Mouse (Mus musculus): ENCODE results near the gene Hip1r. TPM values are rescaled to one million over a fixed set of nuclear protein-coding genes. Genes with fewer than 3 reads are reported as not detected.
A peak's percentile ranks its signal among the peaks of the same experiment; 100 is the strongest.

Gene Hip1r
- polyA plus RNA-seq, 2 experiments: 7.2 to 7.6 TPM

DNA sequence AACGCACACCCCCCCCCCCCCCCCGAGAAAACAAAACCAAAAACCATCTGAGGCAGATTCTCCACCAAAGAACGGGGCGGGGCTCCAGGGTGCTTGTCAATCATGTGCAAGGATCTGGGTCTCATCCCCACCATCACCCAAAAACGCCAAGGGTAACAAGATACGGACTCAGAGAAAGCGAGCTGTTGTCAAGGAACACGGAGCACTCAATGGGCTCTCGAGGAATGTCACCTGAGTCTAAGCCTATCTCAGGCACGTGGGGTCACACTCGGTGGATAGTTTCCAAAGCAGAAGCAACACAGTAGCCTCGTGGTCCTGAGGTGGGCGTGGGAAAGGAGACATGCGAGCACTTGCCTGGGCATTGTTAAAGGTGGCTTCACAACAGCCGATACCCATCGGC lies 40.3 kb downstream of the Hip1r start:
- no peak overlapping the region for H3K4me2 ChIP-seq (ENCODE audit: low read depth)
- H3K9ac ChIP-seq (replicated peaks): no peak overlapping the region
- 69% methylated on average over 16 of the region's 16 CpGs for WGBS (ENCODE audit: insufficient replicate concordance)
- DNase-seq (ENCODE audit: low read depth in 3 of 3, low spot score in 3 of 3) (no peak), ATAC-seq (ENCODE audit: insufficient read depth) (no peak)
- no peaks in the 10 kb centered on the region for H3K9me3 ChIP-seq (ENCODE audit: control insufficient read depth, low read length)
- H3K36me3 ChIP-seq (replicated peaks; ENCODE audit: control insufficient read depth, insufficient read depth, low read depth): peaks cover 14% of the 10 kb centered on the region
- H3K4me1 ChIP-seq (replicated peaks; ENCODE audit: control insufficient read depth in 2 of 2, insufficient read depth in 2 of 2, low read length in 1 of 2): peaks cover 60 to 77% of the 10 kb centered on the region in 2 experiments
- H3K27ac ChIP-seq: no peak overlapping the region
- TF ChIP-seq CTCF (IDR thresholded peaks at IDR 0.05; ENCODE audit: low read depth) (no peak), EP300 (IDR thresholded peaks at IDR 0.05; ENCODE audit: low read depth) (no peak)
- no peaks in the 10 kb centered on the region for H3K27me3 ChIP-seq (ENCODE audit: control insufficient read depth, insufficient read depth, low read length)
- no peak overlapping the region for H3K4me3 ChIP-seq (ENCODE audit: insufficient read depth in 1 of 2, low read depth in 2 of 2, low read length in 2 of 2)

DNA sequence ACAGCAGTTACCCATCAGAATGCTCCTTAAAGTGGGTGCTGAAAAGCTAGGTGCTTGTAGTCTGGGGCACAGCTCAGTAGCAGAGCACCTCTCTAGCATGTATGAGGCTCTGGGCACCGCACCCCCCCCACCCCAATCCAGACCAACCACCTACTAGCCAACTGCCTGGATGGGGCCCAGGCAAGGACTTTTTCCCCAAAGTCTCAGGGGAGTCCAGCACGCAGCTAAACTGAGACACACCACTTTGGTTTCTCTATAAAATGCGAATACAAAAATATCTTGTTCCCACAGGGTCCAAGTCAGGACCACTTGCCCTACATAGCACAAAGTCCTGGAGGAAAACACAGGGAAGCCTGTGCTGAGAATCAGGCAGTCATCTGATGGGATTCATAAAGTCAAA lies 40.8 kb downstream of the Hip1r start:
- TF ChIP-seq CTCF (IDR thresholded peaks at IDR 0.05; ENCODE audit: low read depth) (no peak), EP300 (IDR thresholded peaks at IDR 0.05; ENCODE audit: low read depth) (no peak)
- Histone ChIP-seq H3K27ac (no peak overlapping the region), H3K36me3 (replicated peaks; ENCODE audit: control insufficient read depth, insufficient read depth, low read depth) (peaks cover 10% of the 10 kb centered on the region), H3K4me3 (ENCODE audit: insufficient read depth in 1 of 2, low read depth in 2 of 2, low read length in 2 of 2) (no peak overlapping the region), H3K9ac (replicated peaks) (no peak overlapping the region), H3K4me1 (replicated peaks; ENCODE audit: control insufficient read depth in 2 of 2, insufficient read depth in 2 of 2, low read length in 1 of 2) (peaks cover 64 to 82% of the 10 kb centered on the region in 2 experiments), H3K9me3 (ENCODE audit: control insufficient read depth, low read length) (no peaks in the 10 kb centered on the region), H3K4me2 (ENCODE audit: low read depth) (no peak overlapping the region), H3K27me3 (ENCODE audit: control insufficient read depth, insufficient read depth, low read length) (no peaks in the 10 kb centered on the region)
- ATAC-seq (ENCODE audit: insufficient read depth) (no peak), DNase-seq (ENCODE audit: low read depth in 3 of 3, low spot score in 3 of 3) (no peak)
- 78% methylated on average over 3 of the region's 3 CpGs for WGBS (ENCODE audit: insufficient replicate concordance)

DNA sequence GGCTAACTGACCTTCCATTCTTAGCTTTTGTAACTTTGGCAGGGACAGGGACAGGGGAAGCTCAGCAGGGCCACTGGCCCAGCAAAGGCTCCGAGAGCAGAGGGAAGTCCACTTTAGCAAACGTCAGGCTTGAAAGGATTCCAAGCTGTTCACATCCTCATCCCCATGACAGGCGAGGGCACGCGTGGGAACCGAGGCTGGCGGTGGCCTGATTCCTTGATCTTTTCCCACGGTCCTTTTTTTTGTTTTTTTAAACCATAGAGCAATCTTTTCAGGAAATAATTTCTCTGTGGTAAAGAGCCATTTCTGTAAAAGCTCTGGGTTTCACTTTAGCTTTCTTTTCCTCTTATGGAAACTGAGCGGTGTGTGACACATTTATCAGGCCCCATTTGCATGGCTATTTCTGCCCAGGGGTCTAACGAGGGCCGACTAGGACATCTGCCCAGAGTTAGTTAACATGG lies 41.4 kb downstream of the Hip1r start:
- H3K4me1 ChIP-seq (replicated peaks; ENCODE audit: control insufficient read depth in 2 of 2, insufficient read depth in 2 of 2, low read length in 1 of 2): peaks cover 67 to 84% of the 10 kb centered on the region in 2 experiments
- TF ChIP-seq EP300 (IDR thresholded peaks at IDR 0.05; ENCODE audit: low read depth): no peak
- TF ChIP-seq CTCF (IDR thresholded peaks at IDR 0.05; ENCODE audit: low read depth): no peak
- no peak for ATAC-seq (ENCODE audit: insufficient read depth)
- DNase-seq (ENCODE audit: low read depth in 3 of 3, low spot score in 3 of 3): no peak
- H3K36me3 ChIP-seq (replicated peaks; ENCODE audit: control insufficient read depth, insufficient read depth, low read depth): peaks cover 4% of the 10 kb centered on the region; the same call in 1 of the 2 replicates
- no peak overlapping the region for H3K4me3 ChIP-seq (ENCODE audit: insufficient read depth in 1 of 2, low read depth in 2 of 2, low read length in 2 of 2)
- no peak overlapping the region for H3K9ac ChIP-seq (replicated peaks)
- H3K4me2 ChIP-seq (ENCODE audit: low read depth): peak overlapping the region; percentile 18; the same call in 1 of the 2 replicates
- 53% methylated on average over 11 of the region's 11 CpGs for WGBS (ENCODE audit: insufficient replicate concordance)
- no peaks in the 10 kb centered on the region for H3K27me3 ChIP-seq (ENCODE audit: control insufficient read depth, insufficient read depth, low read length)
- no peaks in the 10 kb centered on the region for H3K9me3 ChIP-seq (ENCODE audit: control insufficient read depth, low read length)
- no peak overlapping the region for H3K27ac ChIP-seq

DNA sequence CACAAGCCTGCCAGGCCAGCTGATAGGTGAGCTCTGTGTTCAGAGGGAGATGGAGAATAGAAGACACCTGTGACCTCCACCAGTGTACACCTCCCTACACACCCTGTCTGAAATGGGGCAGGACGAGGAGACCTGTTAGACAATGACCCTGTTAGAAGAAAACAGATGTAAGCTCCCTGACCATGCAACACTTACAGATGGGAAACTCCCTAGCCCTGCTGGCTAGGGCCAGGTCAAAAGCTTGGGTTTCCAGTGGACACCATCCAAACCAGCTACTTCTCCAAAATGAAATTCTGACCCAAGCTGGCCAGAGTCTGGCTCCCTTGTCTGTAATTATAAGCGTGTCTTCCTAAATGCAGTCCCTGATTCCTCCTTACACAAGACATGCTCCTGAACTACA lies 42.3 kb downstream of the Hip1r start:
- peaks cover 65 to 84% of the 10 kb centered on the region in 2 experiments for H3K4me1 ChIP-seq (replicated peaks; ENCODE audit: control insufficient read depth in 2 of 2, insufficient read depth in 2 of 2, low read length in 1 of 2)
- H3K4me2 ChIP-seq (ENCODE audit: low read depth): no peak overlapping the region
- H3K27ac ChIP-seq: no peak overlapping the region
- no peaks in the 10 kb centered on the region for H3K9me3 ChIP-seq (ENCODE audit: control insufficient read depth, low read length)
- no peaks in the 10 kb centered on the region for H3K36me3 ChIP-seq (replicated peaks; ENCODE audit: control insufficient read depth, insufficient read depth, low read depth)
- ATAC-seq (ENCODE audit: insufficient read depth) (no peak), DNase-seq (ENCODE audit: low read depth in 3 of 3, low spot score in 3 of 3) (no peak)
- no peak overlapping the region for H3K4me3 ChIP-seq (ENCODE audit: insufficient read depth in 1 of 2, low read depth in 2 of 2, low read length in 2 of 2)
- no peaks in the 10 kb centered on the region for H3K27me3 ChIP-seq (ENCODE audit: control insufficient read depth, insufficient read depth, low read length)
- TF ChIP-seq CTCF (IDR thresholded peaks at IDR 0.05; ENCODE audit: low read depth) (no peak), EP300 (IDR thresholded peaks at IDR 0.05; ENCODE audit: low read depth) (no peak)
- 74% methylated on average over 2 of the region's 2 CpGs for WGBS (ENCODE audit: insufficient replicate concordance)
- H3K9ac ChIP-seq (replicated peaks): no peak overlapping the region; the same call in 1 of the 2 replicates

DNA sequence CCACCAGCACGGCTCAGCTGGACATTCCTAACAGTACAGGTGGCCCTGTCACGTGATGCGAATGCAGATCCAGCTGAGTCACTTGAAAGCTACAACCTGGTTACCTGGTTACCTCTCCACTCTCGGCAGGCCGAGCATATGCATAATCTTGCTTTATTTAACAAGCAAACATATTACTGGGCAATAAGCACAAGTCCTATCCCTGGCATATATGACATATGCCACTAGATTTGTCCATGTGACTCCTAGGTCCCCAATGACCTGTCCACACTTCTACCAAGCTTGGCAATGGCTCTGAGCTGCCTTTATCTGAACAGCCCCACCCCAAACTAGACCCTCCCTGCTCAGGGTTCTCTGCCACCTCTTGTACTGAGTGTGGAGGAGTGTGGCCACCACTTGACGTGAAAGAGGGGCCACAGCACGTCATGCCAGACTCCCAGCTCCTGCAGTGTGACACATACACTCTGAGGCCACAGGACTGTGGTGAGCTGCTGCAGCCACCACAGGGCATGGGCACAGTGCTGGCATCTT lies 42.9 kb downstream of the Hip1r start:
- Histone ChIP-seq H3K36me3 (replicated peaks; ENCODE audit: control insufficient read depth, insufficient read depth, low read depth) (no peaks in the 10 kb centered on the region), H3K4me2 (ENCODE audit: low read depth) (no peak overlapping the region), H3K27me3 (ENCODE audit: control insufficient read depth, insufficient read depth, low read length) (no peaks in the 10 kb centered on the region), H3K9ac (replicated peaks) (no peak overlapping the region), H3K4me3 (ENCODE audit: insufficient read depth in 1 of 2, low read depth in 2 of 2, low read length in 2 of 2) (no peak overlapping the region), H3K9me3 (ENCODE audit: control insufficient read depth, low read length) (no peaks in the 10 kb centered on the region), H3K27ac (no peak overlapping the region), H3K4me1 (replicated peaks; ENCODE audit: control insufficient read depth in 2 of 2, insufficient read depth in 2 of 2, low read length in 1 of 2) (peaks cover 58 to 83% of the 10 kb centered on the region in 2 experiments)
- no peak for ATAC-seq (ENCODE audit: insufficient read depth)
- 63% methylated on average over 7 of the region's 7 CpGs for WGBS (ENCODE audit: insufficient replicate concordance)
- no peak for DNase-seq (ENCODE audit: low read depth in 3 of 3, low spot score in 3 of 3)
- TF ChIP-seq EP300 (IDR thresholded peaks at IDR 0.05; ENCODE audit: low read depth) (no peak), CTCF (IDR thresholded peaks at IDR 0.05; ENCODE audit: low read depth) (no peak)
